Mouse (Mus musculus) testis, adult 2 months (tissue): ENCODE data around the gene Fzd10. TPM values are rescaled to one million over a fixed set of nuclear protein-coding genes. Genes with fewer than 3 reads are reported as not detected.

Source experiments
- H3K27ac ChIP-seq: fragments of 200-500 bp; 2 replicates; pipeline ENCODE4 v1.5.1; 2012; ENCODE audit warnings: low read depth, low read length; ENCODE audit not compliant: control insufficient read depth, insufficient read depth
- H3K27me3 ChIP-seq: fragments of 200-500 bp; 2 replicates; pipeline ENCODE4 v1.6.1; 2012; ENCODE audit warnings: mild to moderate bottlenecking, low read length, moderate library complexity; ENCODE audit not compliant: control insufficient read depth, insufficient read depth
- H3K36me3 ChIP-seq: fragments of 200-500 bp; 2 replicates; pipeline ENCODE4 v1.6.1; 2012; ENCODE audit warnings: mild to moderate bottlenecking, low read length; ENCODE audit not compliant: control insufficient read depth, insufficient read depth
- H3K4me1 ChIP-seq: fragments of 200-500 bp; 2 replicates; pipeline ENCODE4 v1.6.1; 2012; ENCODE audit warnings: low read length; ENCODE audit not compliant: control insufficient read depth, insufficient read depth
- H3K4me3 ChIP-seq: fragments of 200-500 bp; 2 replicates; pipeline ENCODE4 v1.5.1; 2012; ENCODE audit warnings: low read depth, mild to moderate bottlenecking, low read length, moderate library complexity, mixed read lengths; ENCODE audit not compliant: control insufficient read depth
- CTCF ChIP-seq: fragments of 200-500 bp; IDR thresholded peaks from 2 replicates; pipeline ENCODE4 v1.5.1; 2012; ENCODE audit warnings: low read depth, mild to moderate bottlenecking, inconsistent platforms, low read length, moderate library complexity; ENCODE audit not compliant: control insufficient read depth, insufficient read depth, insufficient replicate concordance
- POLR2A ChIP-seq: fragments of 200-500 bp; IDR thresholded peaks from 2 replicates; pipeline ENCODE4 v1.6.1; 2012; ENCODE audit warnings: low read depth, mild to moderate bottlenecking, inconsistent platforms, low read length, moderate library complexity; ENCODE audit not compliant: control insufficient read depth
- polyA plus RNA-seq: library from polyadenylated mRNA; depleted of rRNA; stranded (reverse); fragments of >200 nt; gene quantifications from 2 replicates; pipeline ENCODE4 v1.2.3, GENCODE M21; 2012; rRNA removed

Gene Fzd10
- 0.19 and 0.30 TPM in 2 replicates for polyA plus RNA-seq

DNA sequence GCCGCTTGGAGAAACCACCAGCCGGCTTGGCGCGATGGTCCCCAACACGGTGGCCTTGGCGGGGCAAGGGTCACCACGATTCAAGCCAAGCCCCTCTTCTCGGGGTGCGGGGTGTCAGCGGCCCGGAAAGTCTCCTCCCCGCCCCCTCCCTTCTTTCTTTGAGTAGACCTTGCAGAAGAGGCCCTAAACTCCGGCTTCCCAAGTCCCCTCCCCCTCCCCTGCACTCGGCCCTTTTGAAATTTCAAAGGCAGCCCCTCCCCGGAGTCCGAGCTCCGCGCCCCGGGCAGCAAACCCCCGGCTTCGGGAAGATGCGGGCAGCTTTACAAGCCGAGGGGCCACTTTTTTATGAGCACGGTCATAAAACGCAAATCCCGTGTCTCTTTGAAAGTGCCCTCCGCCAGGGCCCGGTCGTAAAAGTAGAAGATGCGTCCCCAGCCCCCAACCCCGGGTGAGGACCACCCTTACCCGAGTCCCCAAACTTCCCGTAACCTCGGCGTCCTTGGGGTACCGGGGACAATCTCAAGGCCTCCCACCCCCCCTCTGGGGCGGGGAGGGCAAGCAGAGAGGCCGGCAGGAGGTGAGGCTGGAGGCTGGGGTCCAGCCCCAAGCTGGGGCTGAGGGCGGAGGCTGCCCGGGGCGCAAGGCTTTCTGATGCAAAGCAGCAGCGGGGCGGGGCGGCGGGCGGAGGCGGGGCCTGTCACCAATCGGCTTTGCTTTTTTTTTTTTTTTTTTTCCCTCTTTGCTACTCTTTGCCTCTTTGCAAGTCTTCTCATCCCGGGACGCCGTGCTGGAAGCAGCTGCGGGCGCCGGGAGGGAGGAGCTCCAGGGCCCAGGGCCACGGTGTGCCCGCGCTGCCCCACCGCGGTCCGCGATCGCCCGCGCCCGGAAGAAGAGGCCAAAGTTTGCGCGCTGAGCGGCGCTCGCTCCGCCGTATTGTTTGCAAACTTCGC lies at the start of gene Fzd10:
Gene Fzd10 (plus strand): TSS at position 773 of the 950 bp plus-strand sequence.
- Histone ChIP-seq H3K27me3 (no peaks in the 10 kb centered on the region), H3K4me3 (peak within 1 kb of the TSS; percentile 60), H3K4me1 (peaks cover 15% of the 10 kb centered on the region), H3K27ac (no peak within 1 kb of the TSS), H3K36me3 (no peaks in the 10 kb centered on the region)
- TF ChIP-seq POLR2A (no peak), CTCF (no peak)

DNA sequence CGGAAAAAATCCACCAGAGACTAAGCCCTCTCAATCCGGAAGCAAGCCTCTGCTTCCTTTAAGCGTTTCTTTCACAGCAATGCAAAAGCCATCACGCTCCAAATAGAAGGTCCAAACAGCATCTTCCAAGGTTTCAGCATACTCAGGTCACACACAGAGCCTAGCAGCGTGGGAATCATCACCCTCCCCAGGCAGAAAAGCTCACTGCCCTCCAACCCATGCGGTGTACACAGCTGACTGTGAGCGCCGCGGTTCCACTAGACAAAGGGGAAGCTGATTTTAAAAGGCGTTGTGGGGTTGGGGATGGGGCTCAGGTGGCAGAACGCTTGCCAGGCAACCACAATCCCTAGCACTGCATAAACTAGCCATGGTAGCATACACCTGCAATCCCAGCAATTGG lies 49.2 kb upstream of the Fzd10 start:
- Histone ChIP-seq H3K27ac (no peak overlapping the region), H3K4me3 (no peak overlapping the region), H3K36me3 (no peaks in the 10 kb centered on the region), H3K27me3 (peaks cover 9% of the 10 kb centered on the region), H3K4me1 (peaks cover 10% of the 10 kb centered on the region)
- TF ChIP-seq CTCF (no peak), POLR2A (no peak)

DNA sequence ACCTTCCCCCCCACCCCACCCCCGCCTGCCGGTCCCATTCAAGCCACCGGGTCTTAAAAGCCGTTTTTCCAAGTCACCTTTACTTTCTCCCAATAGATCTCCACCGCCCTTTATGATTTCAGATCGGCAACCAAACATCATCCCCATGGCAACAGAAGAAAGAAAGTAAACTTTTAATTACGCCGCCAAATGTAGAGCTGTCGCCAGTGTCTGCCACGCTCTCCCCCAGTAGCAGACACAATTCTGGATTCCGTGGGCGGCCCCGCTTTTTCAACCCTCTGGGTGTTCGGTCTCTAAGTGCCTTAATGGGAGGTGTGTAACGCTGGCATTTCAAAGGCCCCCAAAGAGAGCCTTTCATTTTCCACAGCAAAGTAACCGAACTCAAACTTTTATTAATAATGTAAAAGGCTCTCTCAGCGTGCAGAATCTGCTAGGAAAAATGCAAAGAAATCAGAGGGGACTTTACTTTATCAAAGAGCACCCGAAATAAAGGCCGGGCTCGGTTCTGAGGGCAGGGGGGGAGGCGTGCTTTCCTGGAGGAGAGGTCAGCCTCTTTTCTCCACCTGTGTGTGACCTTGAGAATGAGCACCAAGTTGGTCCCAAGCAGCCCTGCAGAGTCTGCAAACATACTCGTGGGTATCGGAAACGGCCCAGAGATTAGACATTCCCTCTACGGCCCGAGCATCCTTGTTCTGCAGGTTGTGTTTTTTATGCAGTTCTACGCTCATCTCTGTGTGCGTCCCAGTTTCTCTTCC lies 48.3 kb upstream of the Fzd10 start:
- Histone ChIP-seq H3K4me1 (peaks cover 10% of the 10 kb centered on the region), H3K36me3 (no peaks in the 10 kb centered on the region), H3K27me3 (peaks cover 9% of the 10 kb centered on the region), H3K4me3 (peak overlapping the region; percentile 47), H3K27ac (no peak overlapping the region)
- TF ChIP-seq POLR2A (no peak), CTCF (no peak)

DNA sequence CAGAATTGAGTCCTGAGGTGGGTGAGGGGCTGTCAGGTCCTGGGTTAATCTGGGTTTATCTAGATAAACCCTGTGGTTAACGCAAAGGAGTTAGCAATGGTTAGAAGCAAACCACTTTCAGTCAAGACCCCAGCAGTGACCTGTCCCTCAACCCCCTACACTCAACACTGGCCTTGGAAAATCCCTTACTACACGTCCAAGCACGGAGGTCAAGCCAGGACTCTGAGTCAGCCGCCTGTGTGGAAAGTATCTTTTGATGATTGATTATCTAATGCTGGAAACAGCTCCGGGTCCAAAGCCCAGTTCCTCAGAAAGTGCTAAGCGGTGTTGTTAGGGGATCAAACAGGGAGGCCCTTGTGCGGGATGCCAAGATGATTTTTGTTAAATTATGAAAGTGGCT lies 42.5 kb upstream of the Fzd10 start:
- Histone ChIP-seq H3K27me3 (no peaks in the 10 kb centered on the region), H3K4me1 (no peaks in the 10 kb centered on the region), H3K36me3 (no peaks in the 10 kb centered on the region), H3K4me3 (no peak overlapping the region), H3K27ac (no peak overlapping the region)
- no peak for TF ChIP-seq CTCF
- no peak for TF ChIP-seq POLR2A

DNA sequence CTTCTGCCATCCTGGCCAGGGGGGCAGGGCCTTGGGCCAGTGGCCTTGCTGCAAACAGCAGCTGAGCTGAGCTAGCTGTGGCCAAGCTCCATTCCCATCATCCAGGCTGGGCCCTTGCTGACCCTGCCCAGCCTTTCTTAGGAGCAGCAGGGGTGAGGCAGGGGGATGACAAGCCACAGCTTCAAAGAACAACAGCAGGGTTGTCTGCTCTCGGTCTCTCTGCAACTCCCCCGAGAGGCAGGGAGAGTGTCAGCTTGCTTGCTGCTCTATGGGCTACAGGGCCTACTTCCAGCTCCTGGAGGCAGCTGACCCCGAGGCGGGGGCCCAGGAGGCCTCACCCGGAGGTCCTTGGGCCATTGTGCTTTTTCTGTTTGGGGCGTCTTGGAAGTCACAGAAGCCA lies 33.3 kb upstream of the Fzd10 start:
- H3K4me1 ChIP-seq = peaks cover 2% of the 10 kb centered on the region; the same call in 1 of the 2 replicates
- no peak overlapping the region for H3K27ac ChIP-seq
- no peaks in the 10 kb centered on the region for H3K36me3 ChIP-seq
- H3K4me3 ChIP-seq = no peak overlapping the region
- TF ChIP-seq CTCF = no peak
- no peak for TF ChIP-seq POLR2A
- no peaks in the 10 kb centered on the region for H3K27me3 ChIP-seq

DNA sequence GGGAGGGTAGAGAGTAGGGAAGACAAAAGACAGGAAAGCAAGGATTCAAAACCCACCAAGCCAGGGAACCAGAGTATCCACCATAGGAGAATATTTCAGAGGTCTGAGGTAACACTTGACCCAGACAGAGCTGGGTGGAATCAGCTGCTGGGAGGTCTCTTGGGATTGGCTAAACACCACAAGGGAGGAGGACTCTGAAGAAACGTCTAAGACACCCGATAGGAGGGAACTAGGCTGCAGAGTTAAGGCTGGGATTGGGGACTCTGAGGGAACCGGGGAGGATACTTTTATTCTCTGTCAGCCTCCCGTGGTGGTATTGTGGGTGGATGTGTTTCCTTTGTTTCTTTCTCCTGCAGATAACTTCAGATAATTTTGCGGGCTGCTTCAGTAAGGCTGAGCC lies 31.7 kb upstream of the Fzd10 start:
- Histone ChIP-seq H3K4me1 (peaks cover 2% of the 10 kb centered on the region; the same call in 1 of the 2 replicates), H3K36me3 (no peaks in the 10 kb centered on the region), H3K27ac (no peak overlapping the region), H3K4me3 (no peak overlapping the region), H3K27me3 (no peaks in the 10 kb centered on the region)
- TF ChIP-seq CTCF (no peak), POLR2A (no peak)

DNA sequence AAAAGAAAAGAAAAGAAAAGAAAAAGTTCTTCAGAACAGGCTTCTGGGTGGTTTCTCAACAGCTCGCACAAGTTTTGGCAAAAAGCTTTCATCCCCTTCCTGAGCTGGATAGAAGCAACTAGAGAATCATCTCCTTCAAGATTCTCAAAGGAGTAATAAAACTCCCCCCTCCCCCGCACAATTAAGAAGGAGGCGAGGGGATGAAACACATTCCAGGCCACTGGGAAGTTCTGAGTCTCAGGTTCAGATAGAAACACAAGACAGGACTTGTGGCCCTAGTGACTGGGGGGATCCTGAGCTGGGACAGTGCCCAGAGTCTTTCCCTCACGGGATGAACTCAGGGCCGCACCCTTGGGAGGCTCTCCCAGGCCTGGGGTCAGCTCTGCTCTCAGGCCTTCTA lies 30.6 kb upstream of the Fzd10 start:
- Histone ChIP-seq H3K27me3 (no peaks in the 10 kb centered on the region), H3K4me1 (peaks cover 2% of the 10 kb centered on the region; the same call in 1 of the 2 replicates), H3K36me3 (no peaks in the 10 kb centered on the region), H3K4me3 (peak overlapping the region; percentile 61), H3K27ac (no peak overlapping the region)
- no peak for TF ChIP-seq CTCF
- no peak for TF ChIP-seq POLR2A
